Mouse (Mus musculus): Measurements from ENCODE around the gene Iah1. TPM values are rescaled to one million over a fixed set of nuclear protein-coding genes. Genes with fewer than 3 reads are reported as not detected.

The Iah1 gene
- total RNA-seq, 2 experiments from 2014 or later, result 5.1 to 5.3 TPM

DNA sequence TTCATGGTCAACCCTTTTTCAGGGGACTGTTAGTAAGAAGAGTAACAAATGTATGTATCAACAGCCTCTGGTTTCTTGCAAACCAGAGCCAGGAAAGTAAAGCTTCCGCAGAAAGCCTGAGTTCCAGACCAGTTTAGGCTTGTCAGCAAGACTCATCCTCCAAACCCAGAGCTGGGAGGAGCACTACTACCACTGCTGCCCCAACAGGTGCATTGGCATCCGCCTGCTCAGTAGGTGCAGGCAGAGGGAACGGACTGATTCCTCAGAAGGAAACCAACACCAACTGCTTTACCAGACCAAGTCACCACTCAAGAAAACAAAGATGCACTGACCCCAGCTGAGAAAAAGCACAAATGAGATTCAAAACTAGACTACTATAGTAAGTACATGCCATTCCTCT, 47.0 kb downstream of the Iah1 start:
- intact Hi-C loops (cut with DNase I), result no loop called here
- no peak for DNase-seq

- no peak for DNase-seq
- intact Hi-C loops (cut with DNase I), result no loop called here
Measured at GRCm38 (mm10) chr12:21364624-21365435, 48.6 kb downstream of the Iah1 start.

- intact Hi-C loops (cut with DNase I), result no loop called here
- no peak for DNase-seq
Measured at GRCm38 (mm10) chr12:21368376-21369086, 52.3 kb downstream of the Iah1 start.

GRCm38 (mm10) chr12:21369087-21369410, 52.9 kb downstream of the Iah1 start:
- intact Hi-C loops (cut with DNase I), result no loop called here
- DNase-seq, result no peak

GRCm38 (mm10) chr12:21370035-21370611, 53.9 kb downstream of the Iah1 start:
- intact Hi-C loops (cut with DNase I), result no loop called here
- no peak for DNase-seq

DNA sequence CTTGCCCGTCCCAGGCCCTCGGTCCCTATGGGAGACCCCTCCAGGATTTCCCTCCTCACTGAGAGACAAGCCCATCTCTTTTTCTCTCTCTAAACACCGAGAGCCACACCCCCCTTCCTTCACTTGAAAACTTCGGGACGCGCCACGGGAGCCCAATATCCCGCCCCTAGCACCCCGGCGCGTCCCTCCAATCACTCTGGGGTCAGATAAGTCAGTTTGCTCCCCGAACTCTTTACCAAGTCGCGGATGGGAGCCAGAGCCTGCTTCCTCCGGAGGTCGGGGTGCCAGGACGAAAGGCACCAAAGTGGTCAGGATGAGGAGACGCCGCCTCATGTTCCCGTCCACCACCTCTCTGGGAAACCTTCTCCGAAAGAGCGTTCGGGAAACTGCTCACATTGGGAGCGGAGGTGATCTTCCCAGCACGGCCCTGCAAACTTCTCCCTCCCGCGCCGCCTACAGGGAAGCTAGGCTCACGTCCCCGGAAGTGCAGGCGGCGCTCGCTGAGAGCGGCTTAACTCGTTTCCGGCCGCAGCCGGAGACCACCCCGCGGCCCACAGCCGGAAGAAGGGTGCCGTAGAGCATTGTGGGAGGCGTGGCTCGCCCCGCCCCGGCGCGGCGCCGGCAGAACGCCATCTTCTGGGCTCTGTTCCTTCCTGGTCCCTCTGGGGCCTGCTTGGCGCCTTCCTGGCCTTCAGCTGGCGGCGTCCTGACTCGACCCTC, 57.1 kb downstream of the Iah1 start, which contains the start of gene Adam17:
TSS of gene Adam17 (minus strand) at position 533 of the 720 bp plus-strand sequence.
- intact Hi-C loops (cut with DNase I), result no loop called here
- DNase-seq, result peak; percentile 96 to 98

Other genes with a start within 250 kb of the Iah1 start
- 10 to 100 TPM; 16.7 to 18.8 TPM for gene Cpsf3, start 31.0 kb upstream of the Iah1 start, total RNA-seq (2021)
- 10 to 100 TPM; 35.8 to 39.7 TPM for gene Itgb1bp1, start 30.1 kb upstream of the Iah1 start, total RNA-seq (2021)
- gene Adam17, start 57.2 kb downstream of the Iah1 start, total RNA-seq (2021), result 10 to 100 TPM; 17.4 to 19.4 TPM
- 10 to 100 TPM; 23.3 to 24.7 TPM for gene Ywhaq, start 101.2 kb downstream of the Iah1 start, total RNA-seq (2021)